Mouse (Mus musculus) heart, embryonic 16.5 days (tissue): ENCODE results near the gene Ubtf. TPM values are rescaled to one million over a fixed set of nuclear protein-coding genes. Genes with fewer than 3 reads are reported as not detected.

Experiments used
- ATAC-seq: fragments of 200-750 bp; cut with Nextera tagmentation; replicated peaks from 2 replicates; pipeline ENCODE4 v1.8.0; 2017; ENCODE audit warnings: moderate number of reproducible peaks; ENCODE audit not compliant: insufficient read depth, low FRiP score; ENCODE audit errors: extremely low read depth
- H3K27ac ChIP-seq: fragments of 300-500 bp; sonication (generic); 2 replicates; pipeline ENCODE4 v1.5.1; 2014; ENCODE audit warnings: mild to moderate bottlenecking, low read length, control low read depth, moderate library complexity
- H3K27me3 ChIP-seq: fragments of 300-500 bp; sonication (generic); 2 replicates; pipeline ENCODE4 v1.6.1; 2014; ENCODE audit warnings: low read length, mixed read lengths; ENCODE audit not compliant: control insufficient read depth, insufficient read depth
- H3K36me3 ChIP-seq: fragments of 300-500 bp; sonication (generic); 2 replicates; pipeline ENCODE4 v1.6.1; 2014; ENCODE audit not compliant: control insufficient read depth, insufficient read depth
- H3K4me1 ChIP-seq: fragments of 300-500 bp; sonication (generic); 2 replicates; pipeline ENCODE4 v1.6.1; 2014; ENCODE audit warnings: low read length, mixed read lengths; ENCODE audit not compliant: control insufficient read depth, insufficient read depth
- H3K4me2 ChIP-seq: fragments of 300-500 bp; sonication (generic); 2 replicates; pipeline ENCODE4 v1.6.1; 2014; ENCODE audit warnings: low read depth, mild to moderate bottlenecking, control low read depth, low read length
- H3K4me3 ChIP-seq: fragments of 300-500 bp; sonication (generic); 2 replicates; pipeline ENCODE4 v1.5.1; 2014; ENCODE audit warnings: mild to moderate bottlenecking, control low read depth, low read length
- H3K9ac ChIP-seq: fragments of 300-500 bp; sonication (generic); 2 replicates; pipeline ENCODE4 v1.6.1; 2014; ENCODE audit warnings: low read length, control low read depth
- H3K9me3 ChIP-seq: fragments of 300-500 bp; sonication (generic); replicated peaks from 2 replicates; pipeline ENCODE4 v1.6.1; 2016; ENCODE audit warnings: low read length; ENCODE audit not compliant: control insufficient read depth
- whole genome bisulfite sequencing: fragments of 180-500 bp; shearing (Covaris S2); extraction: QIAGEN DNeasy Blood & Tissue Kit; methylation state at CpG from one replicate; pipeline ENCODE4 v1.1.7; 2014; 5-methylcytosine and 5-hydroxymethylcytosine counted together
- polyA plus RNA-seq: library from polyadenylated mRNA; unstranded; fragments of >200 nt; fragmentation: Nextera tagmentation; extraction: Ambion mirVana; gene quantifications from 2 replicates; pipeline ENCODE4 v1.2.1, GENCODE M21; 2015

Ubtf gene
- polyA plus RNA-seq, 1 experiment from 2014 or later = 58.9 TPM

- 45% methylated on average over 9 of the region's 9 CpGs for WGBS
- no peak for ATAC-seq
- Histone ChIP-seq H3K9me3 (no peaks in the 10 kb centered on the region), H3K27me3 (no peaks in the 10 kb centered on the region), H3K4me3 (no peak overlapping the region), H3K27ac (no peak overlapping the region), H3K9ac (no peak overlapping the region), H3K4me1 (peaks cover 12% of the 10 kb centered on the region), H3K4me2 (no peak overlapping the region), H3K36me3 (peaks cover 7% of the 10 kb centered on the region; the same call in 1 of the 2 replicates)
Measured at GRCm38 (mm10) chr11:102257514-102257913, 62.0 kb downstream of the Ubtf start.

Other genes starting within 250 kb of the Ubtf start
- gene Mpp2, start 231.2 kb downstream of the Ubtf start, polyA plus RNA-seq = 6.6 and 9.1 TPM in 2 replicates
- not detected in 2 replicates for gene Ppy, start 218.4 kb downstream of the Ubtf start, polyA plus RNA-seq
- gene Pyy, start 211.9 kb downstream of the Ubtf start, polyA plus RNA-seq = not detected in 2 replicates
- gene Nags, start 174.2 kb downstream of the Ubtf start, polyA plus RNA-seq = 0.14 and 0.29 TPM in 2 replicates
- 33.9 and 35.3 TPM in 2 replicates for gene Tmem101, start 163.3 kb downstream of the Ubtf start, polyA plus RNA-seq
- gene Lsm12, start 134.4 kb downstream of the Ubtf start, polyA plus RNA-seq = 60.5 and 77.2 TPM in 2 replicates
- gene G6pc3, start 130.1 kb downstream of the Ubtf start, polyA plus RNA-seq = 24.4 and 25.0 TPM in 2 replicates
- 86.7 and 96.4 TPM in 2 replicates for gene Hdac5, start 89.6 kb downstream of the Ubtf start, polyA plus RNA-seq
- gene BC030867, start 70.9 kb downstream of the Ubtf start, polyA plus RNA-seq = 11.8 and 12.3 TPM in 2 replicates
- 0.08 and 0.09 TPM in 2 replicates for gene Asb16, start 51.0 kb downstream of the Ubtf start, polyA plus RNA-seq
- gene Tmub2, start 34.8 kb downstream of the Ubtf start, polyA plus RNA-seq = 42.6 and 44.9 TPM in 2 replicates
- 7.1 and 9.1 TPM in 2 replicates for gene Atxn7l3, start 23.1 kb downstream of the Ubtf start, polyA plus RNA-seq
- 14.9 TPM in 2 replicates for gene Slc4a1, start 46.5 kb upstream of the Ubtf start, polyA plus RNA-seq
- 0.72 and 1.3 TPM in 2 replicates for gene Rundc3a, start 73.7 kb upstream of the Ubtf start, polyA plus RNA-seq
- 308 and 331 TPM in 2 replicates for gene Slc25a39, start 88.2 kb upstream of the Ubtf start, polyA plus RNA-seq
- gene Grn, start 110.6 kb upstream of the Ubtf start, polyA plus RNA-seq = 215 and 234 TPM in 2 replicates
- gene Fam171a2, start 127.9 kb upstream of the Ubtf start, polyA plus RNA-seq = 3.0 and 3.9 TPM in 2 replicates
- gene Itga2b, start 150.4 kb upstream of the Ubtf start, polyA plus RNA-seq = 6.5 and 6.6 TPM in 2 replicates
- 33.9 and 39.2 TPM in 2 replicates for gene Gpatch8, start 236.7 kb upstream of the Ubtf start, polyA plus RNA-seq